Comparison of ENCODE assay signal across 8 mouse cellular contexts in genomic region chr7:90476313-90477245, GRCm38 (mm10). TPM values are rescaled to one million over a fixed set of nuclear protein-coding genes. Genes with fewer than 3 reads are reported as not detected.
A peak's percentile ranks its signal among the peaks of the same experiment; 100 is the strongest.
DNase-seq lines count a peak whose midpoint lies in the region; ATAC-seq and TF ChIP-seq lines count a peak whose summit lies in the region.

Dlg2 (plus strand) TSS chr7:90476672.

- H3K27ac ChIP-seq in heart, embryonic 10.5 days: peak within 1 kb of the TSS; percentile 91
- no peak within 1 kb of the TSS for H3K27ac ChIP-seq in ES-E14 (ENCODE audit: insufficient read depth, low read depth, low read length, poor library complexity, severe bottlenecking)
- H3K27ac ChIP-seq in embryonic facial prominence, embryonic 12.5 days: 0 out of 2 replicates have a peak within 1 kb of the TSS, but pooled peaks have one; percentile 41
- H3K27ac ChIP-seq in hindbrain, embryonic 14.5 days: peak within 1 kb of the TSS; percentile 87
- H3K27ac ChIP-seq in limb, embryonic 15.5 days: peak within 1 kb of the TSS; percentile 82
- H3K27ac ChIP-seq in neural tube, embryonic 14.5 days (ENCODE audit: low read depth, low read length): peak within 1 kb of the TSS; percentile 86

- no peaks in the 10 kb centered on the region for H3K9me3 ChIP-seq in heart, embryonic 10.5 days
- no peaks in the 10 kb centered on the region for H3K9me3 ChIP-seq in ES-E14 (ENCODE audit: control insufficient read depth, insufficient read depth, low read depth, low read length)
- no peaks in the 10 kb centered on the region for H3K9me3 ChIP-seq in embryonic facial prominence, embryonic 12.5 days
- no peaks in the 10 kb centered on the region for H3K9me3 ChIP-seq in hindbrain, embryonic 14.5 days (ENCODE audit: control insufficient read depth, low read length)
- H3K9me3 ChIP-seq in limb, embryonic 15.5 days: no peaks in the 10 kb centered on the region
- no peaks in the 10 kb centered on the region for H3K9me3 ChIP-seq in neural tube, embryonic 14.5 days (ENCODE audit: control insufficient read depth, low read length)

- peak within 1 kb of the TSS; percentile 79 for H3K9ac ChIP-seq in ES-E14 (ENCODE audit: insufficient read depth, low read depth, low read length, poor library complexity, severe bottlenecking)
- H3K9ac ChIP-seq in embryonic facial prominence, embryonic 12.5 days: peak within 1 kb of the TSS; percentile 63
- H3K9ac ChIP-seq in hindbrain, embryonic 14.5 days: peak within 1 kb of the TSS; percentile 76
- peak within 1 kb of the TSS; percentile 56 for H3K9ac ChIP-seq in limb, embryonic 15.5 days
- H3K9ac ChIP-seq in neural tube, embryonic 14.5 days (replicated peaks; ENCODE audit: low read depth, low read length): peak within 1 kb of the TSS; percentile 72

- peak within 1 kb of the TSS; percentile 72 for H3K4me2 ChIP-seq in embryonic facial prominence, embryonic 12.5 days (replicated peaks)
- H3K4me2 ChIP-seq in hindbrain, embryonic 14.5 days (replicated peaks): peak within 1 kb of the TSS; percentile 70
- H3K4me2 ChIP-seq in limb, embryonic 15.5 days: peak within 1 kb of the TSS; percentile 96
- H3K4me2 ChIP-seq in neural tube, embryonic 14.5 days (ENCODE audit: low read depth, low read length): peak within 1 kb of the TSS; percentile 90

- under 1% methylated on average over 32 of the region's 32 CpGs for WGBS in heart, embryonic 10.5 days
- WGBS in embryonic facial prominence, embryonic 12.5 days: under 1% methylated on average over 32 of the region's 32 CpGs
- under 1% methylated on average over 32 of the region's 32 CpGs for WGBS in hindbrain, embryonic 14.5 days
- WGBS in limb, embryonic 15.5 days: 1% methylated on average over 32 of the region's 32 CpGs
- under 1% methylated on average over 32 of the region's 32 CpGs for WGBS in neural tube, embryonic 14.5 days

- no peaks in the 10 kb centered on the region for H3K27me3 ChIP-seq in heart, embryonic 10.5 days (ENCODE audit: insufficient read depth, poor library complexity, severe bottlenecking)
- H3K27me3 ChIP-seq in embryonic facial prominence, embryonic 12.5 days: no peaks in the 10 kb centered on the region
- H3K27me3 ChIP-seq in hindbrain, embryonic 14.5 days (ENCODE audit: control insufficient read depth, insufficient read depth, low read length): peaks cover 3% of the 10 kb centered on the region; the same call in 1 of the 2 replicates
- H3K27me3 ChIP-seq in limb, embryonic 15.5 days: no peaks in the 10 kb centered on the region; the same call in 1 of the 2 replicates
- H3K27me3 ChIP-seq in neural tube, embryonic 14.5 days (ENCODE audit: control insufficient read depth, insufficient read depth, low read length): no peaks in the 10 kb centered on the region

- no peak for DNase-seq in heart, embryonic 10.5 days (ENCODE audit: low spot score)
- no peak for DNase-seq in heart, adult 11 months
- no peak for DNase-seq in ES-E14 (ENCODE audit: low read depth, low spot score)
- DNase-seq in hindbrain, embryonic 14.5 days (ENCODE audit: low spot score): peak; percentile 56
- no peak for DNase-seq in embryo, embryonic 9.5 days (ENCODE audit: extremely low spot score)

- 0 out of 2 replicates have a peak, but pooled peaks cover 5% of the 10 kb centered on the region for H3K4me1 ChIP-seq in heart, embryonic 10.5 days
- H3K4me1 ChIP-seq in ES-E14 (ENCODE audit: control insufficient read depth in 2 of 2, insufficient read depth in 2 of 2, low read length in 2 of 2, poor library complexity in 1 of 2): peaks cover 2 to 4% of the 10 kb centered on the region in 2 experiments; a peak in 1 of 4 replicates
- H3K4me1 ChIP-seq in embryonic facial prominence, embryonic 12.5 days: peaks cover 5% of the 10 kb centered on the region
- peaks cover 9% of the 10 kb centered on the region for H3K4me1 ChIP-seq in hindbrain, embryonic 14.5 days (replicated peaks; ENCODE audit: control insufficient read depth, insufficient read depth, low read length)
- 0 out of 2 replicates have a peak, but pooled peaks cover 12% of the 10 kb centered on the region for H3K4me1 ChIP-seq in limb, embryonic 15.5 days
- H3K4me1 ChIP-seq in neural tube, embryonic 14.5 days (ENCODE audit: control insufficient read depth, insufficient read depth, low read length): peaks cover 5% of the 10 kb centered on the region; the same call in 1 of the 2 replicates

- ATAC-seq in embryonic facial prominence, embryonic 12.5 days (ENCODE audit: insufficient number of reproducible peaks, insufficient read depth, low FRiP score, low TSS enrichment): no peak
- peak; percentile 70; the same call in 1 of the 2 replicates for ATAC-seq in hindbrain, embryonic 14.5 days (ENCODE audit: low FRiP score)
- no peak for ATAC-seq in limb, embryonic 15.5 days (ENCODE audit: insufficient number of reproducible peaks, low FRiP score, low TSS enrichment, low read depth)
- ATAC-seq in neural tube, embryonic 14.5 days (ENCODE audit: low read depth): no peak; the same call in 1 of the 2 replicates

- H3K4me3 ChIP-seq in heart, embryonic 10.5 days: peak within 1 kb of the TSS; percentile 65
- H3K4me3 ChIP-seq in ES-E14 (ENCODE audit: insufficient read depth in 1 of 2, low read depth in 1 of 2, low read length in 2 of 2, poor library complexity in 1 of 2, severe bottlenecking in 1 of 2): peak within 1 kb of the TSS; percentile 77 to 78
- peak within 1 kb of the TSS; percentile 64 for H3K4me3 ChIP-seq in embryonic facial prominence, embryonic 12.5 days
- peak within 1 kb of the TSS; percentile 57 for H3K4me3 ChIP-seq in hindbrain, embryonic 14.5 days (replicated peaks; ENCODE audit: low read length)
- H3K4me3 ChIP-seq in limb, embryonic 15.5 days: peak within 1 kb of the TSS; percentile 68
- peak within 1 kb of the TSS; percentile 66 for H3K4me3 ChIP-seq in neural tube, embryonic 14.5 days (ENCODE audit: low read depth, low read length)

- no peaks in the 10 kb centered on the region for H3K36me3 ChIP-seq in heart, embryonic 10.5 days
- H3K36me3 ChIP-seq in ES-E14 (ENCODE audit: control insufficient read depth, insufficient read depth, low read length, poor library complexity, severe bottlenecking): no peaks in the 10 kb centered on the region
- no peaks in the 10 kb centered on the region for H3K36me3 ChIP-seq in embryonic facial prominence, embryonic 12.5 days
- H3K36me3 ChIP-seq in hindbrain, embryonic 14.5 days (replicated peaks; ENCODE audit: control insufficient read depth, insufficient read depth): no peaks in the 10 kb centered on the region
- no peaks in the 10 kb centered on the region for H3K36me3 ChIP-seq in limb, embryonic 15.5 days
- no peaks in the 10 kb centered on the region for H3K36me3 ChIP-seq in neural tube, embryonic 14.5 days (ENCODE audit: control insufficient read depth, insufficient read depth, low read length)

- in situ Hi-C loops in ES-E14 (cut with MboI; ENCODE audit: low sequenced_read_pairs in 2 of 2, unreplicated experiment in 2 of 2): loop anchor here in 1 of 2 experiments (25.0 kb wide), 1 partner anchor 961 kb away; no protein-coding TSS in a partner anchor

TF ChIP-seq in ES-E14, 5 proteins besides CTCF, POLR2A, EP300 and RAD21:
- TF ChIP-seq ZNF384 (IDR thresholded peaks at IDR 0.05; ENCODE audit: low read depth, low read length) (no peak), HCFC1 (IDR thresholded peaks at IDR 0.05; ENCODE audit: borderline replicate concordance, insufficient read depth, low read length) (no peak), MAFK (IDR thresholded peaks at IDR 0.05; ENCODE audit: insufficient read depth, low read depth, low read length) (no peak), ZC3H11A (IDR thresholded peaks at IDR 0.05; ENCODE audit: borderline replicate concordance, low read depth, low read length) (no peak), CHD2 (IDR thresholded peaks at IDR 0.05; ENCODE audit: low read depth, low read length) (no peak)

RNA-seq across cellular contexts. Expression of gene Dlg2, which starts in this region (rescaled TPM):
- 3.8 and 4.1 TPM in 2 replicates for polyA plus RNA-seq in heart, embryonic 10.5 days (2016; fragmentation: Nextera tagmentation; extraction: Ambion mirVana)
- total RNA-seq in ES-E14 (2012; rRNA removed): 0.13 and 0.21 TPM in 2 replicates
- 7.4 and 11.0 TPM in 2 replicates for polyA plus RNA-seq in embryonic facial prominence, embryonic 12.5 days (2016; fragmentation: Nextera tagmentation; extraction: Ambion mirVana)
- polyA plus RNA-seq in hindbrain, embryonic 14.5 days (2014; fragmentation: Nextera tagmentation; extraction: Ambion mirVana): 30.0 and 32.0 TPM in 2 replicates
- 7.6 TPM in 2 replicates for polyA plus RNA-seq in limb, embryonic 15.5 days (2015; fragmentation: Nextera tagmentation; extraction: Ambion mirVana)
- 29.4 and 48.0 TPM in 2 replicates for polyA plus RNA-seq in neural tube, embryonic 14.5 days (2014; fragmentation: Nextera tagmentation; extraction: Ambion mirVana)
